Mouse (Mus musculus) bone marrow macrophage, adult 2 months (primary cell): ENCODE measurements around the gene Ssh2. TPM values are rescaled to one million over a fixed set of nuclear protein-coding genes. Genes with fewer than 3 reads are reported as not detected.
"Not testable (repeated sequence)": the region's sequence is repeated elsewhere in the genome, so short reads cannot be mapped to it uniquely, and the experiment has no call there.

ENCODE experiments used
- H3K27ac ChIP-seq: 2 replicates; pipeline ENCODE4 v1.5.1; 2012; ENCODE audit warnings: low read depth, low read length; ENCODE audit not compliant: insufficient read depth
- H3K4me1 ChIP-seq: 2 replicates; pipeline ENCODE4 v1.6.1; 2012; ENCODE audit warnings: low read length; ENCODE audit not compliant: control insufficient read depth, insufficient read depth
- H3K4me3 ChIP-seq: 2 replicates; pipeline ENCODE4 v1.5.1; 2012; ENCODE audit warnings: mild to moderate bottlenecking, low read length, moderate library complexity; ENCODE audit not compliant: insufficient read depth
- CTCF ChIP-seq: IDR thresholded peaks from 2 replicates; pipeline ENCODE4 v1.5.1; 2012; ENCODE audit warnings: low read depth, mild to moderate bottlenecking, low read length, moderate library complexity
- POLR2A ChIP-seq: IDR thresholded peaks from 2 replicates; pipeline ENCODE4 v1.6.1; 2012; ENCODE audit warnings: mild to moderate bottlenecking, low read depth, low read length, borderline replicate concordance
- polyA plus RNA-seq: library from polyadenylated mRNA; stranded (reverse); fragments of >200 nt; gene quantifications from 2 replicates; pipeline ENCODE4 v1.2.4, GENCODE M21; 2012; ENCODE audit not compliant: missing spikeins, insufficient read depth, insufficient read length

Ssh2 gene
- polyA plus RNA-seq, 1 experiment: 26.8 TPM

DNA sequence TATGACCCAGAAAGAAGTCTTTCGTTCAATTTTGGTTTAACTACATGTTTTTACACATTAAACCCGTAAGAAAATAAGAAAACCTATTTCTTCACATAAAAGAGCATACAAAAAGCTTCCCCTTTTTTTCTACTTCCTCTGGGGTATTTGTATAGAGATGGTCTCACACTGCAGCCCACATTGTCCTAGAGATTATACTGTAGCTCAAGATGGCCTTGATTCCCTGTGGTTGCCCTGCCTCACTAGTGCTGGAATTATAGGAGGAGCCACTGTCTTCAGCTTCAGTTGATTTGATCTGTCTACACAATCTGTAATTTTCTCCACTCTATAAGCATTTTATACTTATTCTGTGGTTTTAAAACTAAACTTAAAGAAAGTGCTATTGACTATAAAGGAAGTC is 15.4 kb downstream of the Ssh2 start:
- Histone ChIP-seq H3K4me3 (no peak overlapping the region), H3K4me1 (peaks cover 4% of the 10 kb centered on the region), H3K27ac (no peak overlapping the region)
- TF ChIP-seq POLR2A: no peak
- TF ChIP-seq CTCF: no peak

DNA sequence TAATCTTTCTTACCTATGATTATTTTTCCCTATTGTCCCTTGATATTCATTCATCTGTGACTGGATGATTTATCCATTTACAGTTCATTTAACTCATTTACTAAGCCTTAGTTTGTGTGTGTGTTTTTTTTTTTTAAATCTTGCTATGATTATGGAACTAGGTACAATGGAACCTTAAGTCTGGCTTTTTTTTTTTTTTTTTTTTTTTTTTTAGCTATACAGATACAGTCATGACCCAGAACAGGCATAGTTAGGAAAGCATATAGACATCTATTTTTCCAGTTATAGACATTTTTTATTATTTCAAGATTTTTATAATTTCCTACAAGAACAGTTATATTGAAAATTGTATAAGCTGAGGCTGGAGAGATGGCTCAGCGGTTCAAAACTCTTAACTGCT is 19.2 kb downstream of the Ssh2 start:
- TF ChIP-seq CTCF (no peak), POLR2A (no peak)
- peaks cover 15% of the 10 kb centered on the region for H3K4me1 ChIP-seq
- no peak overlapping the region for H3K4me3 ChIP-seq

DNA sequence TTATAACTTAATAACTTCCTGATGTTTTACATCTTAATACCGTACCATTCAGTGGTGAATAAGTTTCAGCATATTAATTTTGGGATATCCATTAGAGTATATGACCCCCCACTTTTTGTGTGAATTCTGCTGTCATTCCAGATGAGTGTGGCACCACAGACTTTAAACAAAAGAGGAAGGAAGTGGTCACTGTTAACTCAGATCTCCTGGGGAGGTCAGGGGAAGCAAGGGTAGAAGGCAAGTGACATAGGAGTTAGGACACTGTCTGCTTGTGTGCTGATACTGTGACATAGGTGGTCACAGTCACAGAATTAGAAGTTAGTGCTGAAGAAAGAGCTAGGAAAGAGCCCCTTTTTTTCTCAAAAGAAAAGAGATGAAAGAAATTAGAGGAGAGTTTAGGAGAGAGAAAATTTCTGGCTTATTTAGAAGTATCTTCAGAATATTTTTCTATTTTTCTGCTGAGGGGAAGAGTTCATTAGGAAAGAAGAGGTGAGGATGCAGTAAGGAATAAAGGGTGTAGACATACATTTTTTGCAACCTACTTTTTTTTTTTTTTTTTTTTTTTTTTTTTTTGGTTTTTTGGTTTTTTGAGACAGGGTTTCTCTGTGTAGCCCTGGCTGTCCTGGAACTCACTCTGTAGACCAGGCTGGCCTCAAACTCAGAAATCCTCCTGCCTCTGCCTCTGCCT is 23.7 kb downstream of the Ssh2 start:
- H3K4me3 ChIP-seq: no peak overlapping the region
- H3K4me1 ChIP-seq: peaks cover 29% of the 10 kb centered on the region
- TF ChIP-seq CTCF (no peak), POLR2A (no peak)
- H3K27ac ChIP-seq: no peak overlapping the region

More for the DNA sequence above, 19.2 kb downstream of the Ssh2 start:
- no peak overlapping the region for H3K27ac ChIP-seq

DNA sequence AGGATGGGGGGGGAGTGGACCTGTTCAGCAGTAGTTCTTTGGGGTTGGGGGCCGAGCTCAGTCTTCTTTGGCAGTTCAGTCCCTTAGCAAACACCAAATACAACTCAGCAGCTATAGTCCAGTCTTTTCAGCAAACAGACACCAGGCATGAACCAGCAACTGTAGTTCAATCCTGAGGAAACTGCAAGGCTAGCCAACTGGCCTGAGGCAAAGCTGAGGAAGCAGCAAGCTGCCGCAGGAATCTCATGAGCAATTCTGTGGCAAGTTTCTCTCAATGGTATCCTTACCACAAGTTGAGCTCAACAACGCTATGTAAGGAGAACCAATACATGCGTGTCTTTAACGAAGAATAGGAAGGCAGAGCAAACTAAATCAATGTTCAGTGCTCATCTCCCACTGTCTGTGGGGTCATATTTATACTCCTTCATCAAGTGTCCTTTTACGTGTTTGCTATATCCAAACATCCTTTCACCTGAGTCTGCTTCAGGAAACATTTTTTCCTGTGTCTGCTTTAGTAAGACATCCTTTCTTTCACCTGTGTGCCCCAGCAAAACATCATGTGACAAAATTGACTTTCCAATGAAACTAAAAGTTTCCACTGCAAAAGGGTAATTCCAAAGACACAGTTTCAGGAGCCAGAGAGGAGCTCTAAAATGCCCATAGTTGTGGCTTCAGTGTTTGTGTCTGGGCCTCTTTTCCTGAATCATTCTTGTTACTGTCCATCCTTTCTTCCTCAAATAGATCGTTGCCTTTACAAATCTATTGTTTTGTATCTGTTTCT is 24.6 kb downstream of the Ssh2 start:
- no peak overlapping the region for H3K4me3 ChIP-seq
- H3K4me1 ChIP-seq: peaks cover 29% of the 10 kb centered on the region
- no peak for TF ChIP-seq POLR2A
- TF ChIP-seq CTCF: no peak
- H3K27ac ChIP-seq: no peak overlapping the region

DNA sequence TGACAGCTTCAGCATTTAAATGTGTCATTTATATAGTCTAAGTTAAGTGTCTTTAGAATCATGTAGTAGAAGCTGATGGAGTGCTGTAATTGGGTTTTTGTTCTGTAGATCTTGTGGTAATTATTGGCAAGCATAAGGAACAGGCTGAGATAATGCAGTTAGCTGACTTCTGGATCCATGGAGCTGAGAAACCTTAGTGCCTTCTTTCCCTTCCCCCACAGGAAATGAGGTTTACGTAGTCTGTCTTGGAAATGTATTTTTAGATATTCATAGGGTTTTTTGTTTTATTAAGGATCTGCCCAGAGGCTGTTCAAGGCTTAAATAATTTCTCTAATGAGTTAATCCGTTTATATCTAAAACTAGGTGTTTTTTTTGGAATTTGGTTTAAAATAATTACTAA is 26.8 kb downstream of the Ssh2 start:
- H3K4me1 ChIP-seq: peaks cover 29% of the 10 kb centered on the region

DNA sequence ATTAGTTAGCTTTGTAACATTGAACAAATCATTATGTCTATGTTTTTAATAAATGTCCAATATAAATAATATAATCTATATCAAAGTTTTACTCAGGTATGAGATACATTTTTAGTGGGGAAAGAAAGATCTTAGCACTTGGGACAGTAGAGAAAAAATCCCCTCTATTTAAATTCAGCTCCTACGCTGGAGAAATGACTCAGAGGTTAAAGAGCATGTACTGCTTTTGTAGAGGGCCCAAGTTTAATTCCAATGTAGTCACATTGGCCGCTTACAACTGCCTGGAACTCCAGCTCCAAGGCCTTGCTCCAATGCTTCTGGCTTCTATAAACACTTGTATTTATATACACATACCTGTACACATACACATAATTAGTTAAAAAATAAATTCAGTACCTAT is 36.7 kb downstream of the Ssh2 start:
- no peak for TF ChIP-seq CTCF
- no peak for TF ChIP-seq POLR2A
- H3K4me3 ChIP-seq: no peak overlapping the region
- H3K27ac ChIP-seq: no peak overlapping the region
- peaks cover 2% of the 10 kb centered on the region; the same call in 1 of the 2 replicates for H3K4me1 ChIP-seq

More for the DNA sequence above, 26.8 kb downstream of the Ssh2 start:
- no peak overlapping the region for H3K27ac ChIP-seq
- H3K4me3 ChIP-seq: no peak overlapping the region
- TF ChIP-seq POLR2A (no peak), CTCF (no peak)

DNA sequence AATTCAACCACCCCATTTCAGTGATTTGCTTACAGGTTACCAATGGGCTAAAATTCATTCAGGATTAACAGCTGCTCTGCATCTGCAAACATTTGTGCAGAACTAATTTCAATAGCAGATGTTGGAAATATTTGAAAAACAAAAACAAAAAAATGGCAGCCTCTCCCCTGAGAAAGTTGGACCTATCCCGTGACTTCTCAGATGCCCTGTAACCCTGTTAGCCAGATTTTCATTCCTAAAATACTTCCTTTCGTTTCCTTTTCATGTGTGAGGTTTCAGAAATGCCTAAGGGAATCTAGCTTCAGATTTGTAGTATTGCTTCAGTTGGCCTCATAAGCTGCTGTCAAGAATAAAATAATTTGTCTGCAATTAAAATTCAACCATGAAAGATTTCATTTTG is 43.4 kb downstream of the Ssh2 start:
- TF ChIP-seq POLR2A: no peak
- H3K4me3 ChIP-seq: no peak overlapping the region

DNA sequence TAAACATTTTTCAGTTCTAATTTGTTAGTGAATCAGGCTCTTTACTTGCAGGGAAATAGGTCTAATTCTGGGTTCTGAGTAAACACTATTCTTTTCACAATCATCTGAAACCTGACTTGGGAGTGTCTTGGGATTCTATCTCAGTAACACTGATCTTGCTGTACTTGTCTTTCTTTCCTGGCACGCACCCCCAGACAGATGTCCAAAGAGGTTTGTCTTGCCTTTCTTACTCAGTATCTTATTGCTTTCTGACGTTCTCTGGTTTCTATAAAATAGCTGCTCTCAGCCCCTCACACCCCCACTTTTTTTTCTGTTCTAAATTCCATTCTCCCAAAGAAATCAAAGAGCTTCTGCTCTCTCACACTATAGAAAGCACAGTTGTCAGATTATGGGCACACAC is 51.3 kb downstream of the Ssh2 start:
- TF ChIP-seq POLR2A (no peak), CTCF (no peak)
- Histone ChIP-seq H3K4me3 (no peak overlapping the region), H3K27ac (no peak overlapping the region), H3K4me1 (no peaks in the 10 kb centered on the region)

More for the DNA sequence above, 43.4 kb downstream of the Ssh2 start:
- Histone ChIP-seq H3K27ac (no peak overlapping the region), H3K4me1 (no peaks in the 10 kb centered on the region)

DNA sequence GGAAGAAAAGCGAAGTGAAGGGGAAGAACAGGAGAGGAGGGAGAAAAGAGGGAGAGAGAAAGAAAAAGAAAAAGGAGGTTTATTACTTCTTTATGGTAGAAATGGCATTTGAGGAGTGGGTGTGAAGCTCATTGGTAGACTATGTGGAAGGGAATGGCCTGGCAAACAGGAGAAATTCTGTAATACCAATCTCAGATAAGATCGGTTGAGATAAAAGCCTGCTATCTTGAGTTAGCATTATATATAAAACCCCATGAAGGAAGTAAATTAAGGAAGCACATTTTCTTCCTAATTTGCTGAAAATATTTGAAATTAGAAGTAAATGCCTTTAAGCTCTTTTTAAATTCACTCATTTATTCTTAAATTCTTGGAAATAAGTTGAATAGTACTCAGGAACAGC is 59.9 kb downstream of the Ssh2 start:
- no peak overlapping the region for H3K4me3 ChIP-seq
- H3K27ac ChIP-seq: no peak overlapping the region
- TF ChIP-seq CTCF (no peak), POLR2A (no peak)
- no peaks in the 10 kb centered on the region for H3K4me1 ChIP-seq

DNA sequence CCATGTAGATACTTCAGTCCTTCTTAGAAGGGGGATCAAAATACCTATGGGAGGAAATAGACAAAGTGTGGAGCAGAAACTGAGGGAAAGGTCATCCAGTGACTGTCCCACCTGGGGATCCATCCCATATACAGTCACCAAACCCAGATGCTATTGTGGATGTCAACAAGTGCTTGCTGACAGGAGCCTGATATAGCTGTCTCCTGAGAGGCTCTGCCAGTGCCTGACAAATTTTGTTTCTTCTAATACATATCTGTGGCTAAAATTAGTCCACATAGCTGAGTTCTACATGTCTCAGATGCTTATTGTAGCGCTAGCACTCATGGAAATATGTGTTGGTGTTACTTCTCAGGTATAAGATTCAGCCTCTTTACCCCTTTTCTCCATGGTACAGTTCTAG is 62.5 kb downstream of the Ssh2 start:
- not testable (repeated sequence) for H3K4me1 ChIP-seq, H3K4me3 ChIP-seq, H3K27ac ChIP-seq

DNA sequence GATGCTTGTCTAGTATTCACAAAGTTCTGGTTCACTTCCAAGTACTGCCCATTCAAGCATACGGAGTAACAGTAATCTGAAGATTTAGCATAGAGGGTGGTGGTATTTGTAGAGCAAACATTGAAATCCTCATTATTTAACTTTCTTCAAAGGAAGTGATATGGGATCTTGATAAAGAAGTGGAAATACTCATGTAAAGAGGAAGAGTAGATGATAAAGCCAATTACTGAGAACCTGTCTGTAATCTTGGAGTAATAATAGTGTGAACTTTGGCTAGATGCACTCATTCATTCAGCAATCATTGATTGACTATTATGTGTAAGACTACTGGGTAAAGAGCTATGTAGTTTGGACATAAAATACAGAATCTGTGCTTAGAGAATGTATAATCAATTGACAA is 64.1 kb downstream of the Ssh2 start:
- no peak overlapping the region for H3K4me3 ChIP-seq
- TF ChIP-seq POLR2A (no peak), CTCF (no peak)
- no peak overlapping the region for H3K27ac ChIP-seq
- no peaks in the 10 kb centered on the region for H3K4me1 ChIP-seq
